Mouse (Mus musculus): Measurements from ENCODE around the gene Klrb1b.
A peak's percentile ranks its signal among the peaks of the same experiment; 100 is the strongest.
"Not testable (repeated sequence)": the region's sequence is repeated elsewhere in the genome, so short reads cannot be mapped to it uniquely, and the experiment has no call there.

Gene Klrb1b

GRCm38 (mm10) chr6:128840669-128841068, 14.5 kb upstream of the Klrb1b start:
- DNase-seq (ENCODE audit: low read depth, low spot score), result not testable (repeated sequence)

GRCm38 (mm10) chr6:128839921-128840320, 13.8 kb upstream of the Klrb1b start:
- no peak for DNase-seq (ENCODE audit: low read depth, low spot score)

GRCm38 (mm10) chr6:128839266-128839771, 13.2 kb upstream of the Klrb1b start:
- peak; percentile 68 for DNase-seq (ENCODE audit: low read depth, low spot score)

GRCm38 (mm10) chr6:128838342-128839265, 12.5 kb upstream of the Klrb1b start:
- peak; percentile 59 for DNase-seq (ENCODE audit: low read depth, low spot score)

GRCm38 (mm10) chr6:128837454-128838341, 11.6 kb upstream of the Klrb1b start:
- no peak for DNase-seq (ENCODE audit: low read depth, low spot score)

- DNase-seq (ENCODE audit: low read depth, low spot score), result no peak
Observed at GRCm38 (mm10) chr6:128836955-128837334, 10.8 kb upstream of the Klrb1b start.

GRCm38 (mm10) chr6:128836191-128836954, 10.2 kb upstream of the Klrb1b start:
- DNase-seq (ENCODE audit: low read depth, low spot score), result no peak

GRCm38 (mm10) chr6:128835571-128835970, 9.4 kb upstream of the Klrb1b start:
- no peak for DNase-seq (ENCODE audit: low read depth, low spot score)

- DNase-seq (ENCODE audit: low read depth, low spot score), result no peak
Observed at GRCm38 (mm10) chr6:128833046-128833445, 6.9 kb upstream of the Klrb1b start.

GRCm38 (mm10) chr6:128829837-128830236, 3.7 kb upstream of the Klrb1b start:
- DNase-seq (ENCODE audit: low read depth, low spot score), result no peak

GRCm38 (mm10) chr6:128826781-128827180, 650 bp upstream of the Klrb1b start:
- DNase-seq (ENCODE audit: low read depth, low spot score), result no peak

GRCm38 (mm10) chr6:128818083-128818802, 7.9 kb downstream of the Klrb1b start:
- no peak for DNase-seq (ENCODE audit: low read depth, low spot score)

GRCm38 (mm10) chr6:128808532-128808931, 17.6 kb downstream of the Klrb1b start:
- no peak for DNase-seq (ENCODE audit: low read depth, low spot score)

GRCm38 (mm10) chr6:128807021-128807420, 19.1 kb downstream of the Klrb1b start:
- DNase-seq (ENCODE audit: low read depth, low spot score), result no peak

GRCm38 (mm10) chr6:128804823-128805640, 21.1 kb downstream of the Klrb1b start:
- peak; percentile 17 for DNase-seq (ENCODE audit: low read depth, low spot score)

- DNase-seq (ENCODE audit: low read depth, low spot score), result peak; percentile 76
Observed at GRCm38 (mm10) chr6:128802999-128803857, 22.9 kb downstream of the Klrb1b start.

GRCm38 (mm10) chr6:128802557-128802956, 23.6 kb downstream of the Klrb1b start:
- peak; percentile 13 for DNase-seq (ENCODE audit: low read depth, low spot score)

GRCm38 (mm10) chr6:128800696-128801095, 25.4 kb downstream of the Klrb1b start:
- DNase-seq (ENCODE audit: low read depth, low spot score), result not testable (repeated sequence)

- DNase-seq (ENCODE audit: low read depth, low spot score), result no peak
Observed at GRCm38 (mm10) chr6:128799896-128800270, 26.2 kb downstream of the Klrb1b start.

Data from c-Kit-negative CD71-positive TER-119-positive erythroid progenitor cells, embryonic 14.5 days (primary cell).